Mouse (Mus musculus) kidney, embryonic 14.5 days (tissue): ENCODE data around the gene Madd. TPM values are rescaled to one million over a fixed set of nuclear protein-coding genes. Genes with fewer than 3 reads are reported as not detected.
A peak's percentile ranks its signal among the peaks of the same experiment; 100 is the strongest.

ENCODE experiments used
- ATAC-seq: fragments of 200-750 bp; cut with Nextera tagmentation; 2 replicates; pipeline ENCODE4 v1.8.0; 2017; ENCODE audit warnings: moderate number of reproducible peaks, mild to moderate bottlenecking, moderate TSS enrichment, moderate library complexity; ENCODE audit not compliant: low FRiP score, low TSS enrichment
- H3K27ac ChIP-seq: fragments of 300-500 bp; sonication (generic); 2 replicates; pipeline ENCODE4 v1.5.1; 2014; ENCODE audit warnings: low read depth, mild to moderate bottlenecking, low read length, moderate library complexity, mixed read lengths
- H3K27me3 ChIP-seq: fragments of 300-500 bp; sonication (generic); 2 replicates; pipeline ENCODE4 v1.6.1; 2014; ENCODE audit warnings: mild to moderate bottlenecking, low read length; ENCODE audit not compliant: control insufficient read depth, insufficient read depth
- H3K36me3 ChIP-seq: fragments of 300-500 bp; sonication (generic); 2 replicates; pipeline ENCODE4 v1.6.1; 2014; ENCODE audit warnings: low read length, mixed read lengths; ENCODE audit not compliant: control insufficient read depth, insufficient read depth
- H3K4me1 ChIP-seq: fragments of 300-500 bp; sonication (generic); 2 replicates; pipeline ENCODE4 v1.6.1; 2014; ENCODE audit warnings: low read length, mixed read lengths; ENCODE audit not compliant: control insufficient read depth, insufficient read depth
- H3K4me2 ChIP-seq: fragments of 300-500 bp; sonication (generic); replicated peaks from 2 replicates; pipeline ENCODE4 v1.6.1; 2014; ENCODE audit warnings: low read depth, mild to moderate bottlenecking, low read length
- H3K4me3 ChIP-seq: fragments of 300-500 bp; sonication (generic); 2 replicates; pipeline ENCODE4 v1.5.1; 2014; ENCODE audit warnings: mild to moderate bottlenecking, low read length
- H3K9ac ChIP-seq: fragments of 300-500 bp; sonication (generic); 2 replicates; pipeline ENCODE4 v1.6.1; 2014; ENCODE audit warnings: low read depth, mild to moderate bottlenecking, low read length, moderate library complexity
- H3K9me3 ChIP-seq: fragments of 300-500 bp; sonication (generic); 2 replicates; pipeline ENCODE4 v1.6.1; 2016; ENCODE audit warnings: low read length; ENCODE audit not compliant: control insufficient read depth
- WGBS: fragments of 180-500 bp; shearing (Covaris S2); extraction: QIAGEN DNeasy Blood & Tissue Kit; methylation state at CpG from one replicate; pipeline ENCODE4 v1.1.7; 2014; 5-methylcytosine and 5-hydroxymethylcytosine counted together
- polyA plus RNA-seq: library from polyadenylated mRNA; unstranded; fragments of >200 nt; fragmentation: Nextera tagmentation; extraction: Ambion mirVana; gene quantifications from 2 replicates; pipeline ENCODE4 v1.2.1, GENCODE M21; 2014

The Madd gene
- polyA plus RNA-seq, 1 experiment from 2014 or later: 7.6 TPM

- Histone ChIP-seq H3K4me1 (0 out of 2 replicates have a peak, but pooled peaks cover 6% of the 10 kb centered on the region), H3K9ac (peak overlapping the region; percentile 68), H3K4me3 (peak overlapping the region; percentile 84), H3K9me3 (no peaks in the 10 kb centered on the region), H3K27me3 (no peaks in the 10 kb centered on the region), H3K27ac (peak overlapping the region; percentile 67), H3K36me3 (no peaks in the 10 kb centered on the region), H3K4me2 (peak overlapping the region; percentile 83)
- WGBS: under 1% methylated on average over 81 of the region's 81 CpGs
- peak; percentile 95 for ATAC-seq
These were observed 1.1 kb downstream of the Madd start for GRCm38 (mm10) chr2:91182405-91183147.

- 0 out of 2 replicates have a peak, but pooled peaks cover 6% of the 10 kb centered on the region for H3K4me1 ChIP-seq
- peak overlapping the region; percentile 84 for H3K4me3 ChIP-seq
- 9% methylated on average over 8 of the region's 8 CpGs for WGBS
- H3K36me3 ChIP-seq: no peaks in the 10 kb centered on the region
- H3K9me3 ChIP-seq: no peaks in the 10 kb centered on the region
- H3K4me2 ChIP-seq: peak overlapping the region; percentile 83
- no peak overlapping the region for H3K27ac ChIP-seq
- ATAC-seq: no peak
- peak overlapping the region; percentile 68 for H3K9ac ChIP-seq
- H3K27me3 ChIP-seq: no peaks in the 10 kb centered on the region
These were observed 1.6 kb downstream of the Madd start for GRCm38 (mm10) chr2:91182016-91182404.

- ATAC-seq: no peak
- 0 out of 2 replicates have a peak, but pooled peaks cover 6% of the 10 kb centered on the region for H3K4me1 ChIP-seq
These were observed 2.9 kb downstream of the Madd start for GRCm38 (mm10) chr2:91180706-91181105.

GRCm38 (mm10) chr2:91179825-91180224, 3.8 kb downstream of the Madd start:
- H3K27me3 ChIP-seq: no peaks in the 10 kb centered on the region
- no peak for ATAC-seq
- no peaks in the 10 kb centered on the region for H3K9me3 ChIP-seq
- H3K9ac ChIP-seq: no peak overlapping the region
- H3K4me2 ChIP-seq: no peak overlapping the region
- H3K36me3 ChIP-seq: no peaks in the 10 kb centered on the region
- 0 out of 2 replicates have a peak, but pooled peaks cover 6% of the 10 kb centered on the region for H3K4me1 ChIP-seq
- 40% methylated on average over 4 of the region's 4 CpGs for WGBS
- no peak overlapping the region for H3K27ac ChIP-seq
- no peak overlapping the region for H3K4me3 ChIP-seq

More at GRCm38 (mm10) chr2:91180706-91181105, 2.9 kb downstream of the Madd start:
- Histone ChIP-seq H3K9ac (no peak overlapping the region), H3K4me3 (no peak overlapping the region), H3K4me2 (no peak overlapping the region), H3K27me3 (no peaks in the 10 kb centered on the region), H3K27ac (no peak overlapping the region), H3K9me3 (no peaks in the 10 kb centered on the region), H3K36me3 (no peaks in the 10 kb centered on the region)
- WGBS: 79% methylated on average over 5 of the region's 5 CpGs

GRCm38 (mm10) chr2:91176234-91176633, 7.4 kb downstream of the Madd start:
- H3K36me3 ChIP-seq: no peaks in the 10 kb centered on the region; the same call in 1 of the 2 replicates
- no peak overlapping the region for H3K4me3 ChIP-seq
- ATAC-seq: no peak
- no peaks in the 10 kb centered on the region for H3K27me3 ChIP-seq
- no peaks in the 10 kb centered on the region for H3K9me3 ChIP-seq
- WGBS: 85% methylated on average over 6 of the region's 6 CpGs
- no peak overlapping the region for H3K27ac ChIP-seq
- H3K4me2 ChIP-seq: no peak overlapping the region
- no peak overlapping the region for H3K9ac ChIP-seq
- H3K4me1 ChIP-seq: no peaks in the 10 kb centered on the region

- no peaks in the 10 kb centered on the region for H3K4me1 ChIP-seq
- no peak overlapping the region for H3K4me3 ChIP-seq
- no peaks in the 10 kb centered on the region for H3K9me3 ChIP-seq
- no peak overlapping the region for H3K4me2 ChIP-seq
- H3K27me3 ChIP-seq: no peaks in the 10 kb centered on the region
- 93% methylated on average over 4 of the region's 4 CpGs for WGBS
- no peaks in the 10 kb centered on the region; the same call in 1 of the 2 replicates for H3K36me3 ChIP-seq
- H3K9ac ChIP-seq: no peak overlapping the region
- ATAC-seq: no peak
- H3K27ac ChIP-seq: no peak overlapping the region
These were observed 8.1 kb downstream of the Madd start for GRCm38 (mm10) chr2:91175490-91175889.

- Histone ChIP-seq H3K4me2 (no peak overlapping the region), H3K9me3 (no peaks in the 10 kb centered on the region), H3K27ac (no peak overlapping the region), H3K4me1 (no peaks in the 10 kb centered on the region), H3K27me3 (no peaks in the 10 kb centered on the region), H3K36me3 (peaks cover 13% of the 10 kb centered on the region), H3K9ac (no peak overlapping the region), H3K4me3 (no peak overlapping the region)
- ATAC-seq: no peak
- WGBS: 84% methylated on average over 25 of the region's 25 CpGs
These were observed 13.9 kb downstream of the Madd start for GRCm38 (mm10) chr2:91169587-91170322.

GRCm38 (mm10) chr2:91167629-91168028, 16.0 kb downstream of the Madd start:
- no peak overlapping the region for H3K27ac ChIP-seq
- H3K9ac ChIP-seq: no peak overlapping the region
- 81% methylated on average over 4 of the region's 4 CpGs for WGBS
- H3K27me3 ChIP-seq: no peaks in the 10 kb centered on the region
- peaks cover 17% of the 10 kb centered on the region for H3K36me3 ChIP-seq
- no peak overlapping the region for H3K4me2 ChIP-seq
- H3K9me3 ChIP-seq: no peaks in the 10 kb centered on the region
- no peak for ATAC-seq
- no peak overlapping the region for H3K4me3 ChIP-seq
- no peaks in the 10 kb centered on the region for H3K4me1 ChIP-seq

GRCm38 (mm10) chr2:91164991-91165390, 18.6 kb downstream of the Madd start:
- no peak for ATAC-seq
- no peak overlapping the region for H3K27ac ChIP-seq
- no peak overlapping the region for H3K4me2 ChIP-seq
- peaks cover 14% of the 10 kb centered on the region for H3K36me3 ChIP-seq
- H3K9ac ChIP-seq: no peak overlapping the region
- no peaks in the 10 kb centered on the region for H3K27me3 ChIP-seq
- H3K4me1 ChIP-seq: no peaks in the 10 kb centered on the region
- 92% methylated on average over 6 of the region's 6 CpGs for WGBS
- H3K9me3 ChIP-seq: no peaks in the 10 kb centered on the region
- H3K4me3 ChIP-seq: no peak overlapping the region
